Mouse (Mus musculus): Measurements from ENCODE around the gene St6galnac1.

DNA sequence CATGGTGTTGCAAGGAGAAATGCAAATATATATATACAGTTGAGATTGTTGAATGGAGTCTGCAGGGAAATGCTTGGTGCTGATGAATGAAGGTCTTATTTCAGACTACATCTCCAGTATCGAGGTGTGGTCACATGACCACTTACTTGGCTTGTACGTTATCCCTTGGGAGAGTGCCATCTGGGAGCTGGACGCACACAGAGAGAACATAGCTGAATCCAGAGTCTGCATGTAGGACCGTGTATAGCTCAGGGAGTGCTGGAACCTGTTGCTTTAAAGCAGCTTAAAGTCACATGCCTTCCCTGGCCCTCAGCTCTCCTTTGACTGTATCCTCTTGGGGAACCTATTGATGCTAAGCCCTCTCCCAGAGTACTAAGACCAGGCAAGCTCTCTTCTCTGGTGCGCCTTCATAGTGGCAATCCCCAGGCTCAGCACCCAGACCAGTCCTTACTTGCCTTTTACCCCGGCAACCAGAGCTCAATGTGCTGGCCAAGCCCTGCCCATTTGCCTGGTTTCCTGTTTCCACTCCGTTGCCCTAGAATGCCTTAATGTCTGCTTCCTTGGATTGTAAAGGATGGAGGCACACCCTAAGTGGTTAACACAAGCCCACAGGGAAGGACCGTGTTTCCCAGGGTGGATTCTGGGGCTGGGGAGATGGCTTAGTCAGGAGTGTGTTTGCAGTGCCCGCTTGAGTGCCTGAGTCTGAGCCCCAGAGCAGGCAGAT, 53.6 kb downstream of the St6galnac1 start:
- TF ChIP-seq CTCF (IDR thresholded peaks at IDR 0.05; ENCODE audit: borderline replicate concordance, control insufficient read depth, extremely low read depth, insufficient read depth, low read length, poor library complexity): no peak
- no peak for TF ChIP-seq POLR2A (IDR thresholded peaks at IDR 0.05; ENCODE audit: control insufficient read depth, extremely low read depth, insufficient read depth, low read length, poor library complexity)

All from thymus, adult 2 months (tissue).